Mouse (Mus musculus) heart, adult 18-20 months (tissue): Measurements from ENCODE around the gene Irf2bp1. TPM values are rescaled to one million over a fixed set of nuclear protein-coding genes. Genes with fewer than 3 reads are reported as not detected.

Experiments
- DNase-seq, 2 experiments: peaks; one replicate each; pipeline ENCODE4 v3.0.0; 2021 to 2022; ENCODE audit warnings: mixed read lengths in 1 of 2
- total RNA-seq, 2 experiments: library from RNA; stranded (reverse); gene quantifications; 2 replicates each; pipeline ENCODE4 v1.2.3; 2021

Gene Irf2bp1
- total RNA-seq, 2 experiments from 2014 or later, result 22.4 to 23.1 TPM

- no peak for DNase-seq
Observed at GRCm38 (mm10) chr7:19028067-19028466, 24.2 kb downstream of the Irf2bp1 start.

- peak; percentile 25 to 62 for DNase-seq
Observed at GRCm38 (mm10) chr7:19029084-19029653, 25.3 kb downstream of the Irf2bp1 start.

- no peak for DNase-seq
Observed at GRCm38 (mm10) chr7:19031641-19032040, 27.8 kb downstream of the Irf2bp1 start.

GRCm38 (mm10) chr7:19044616-19045015 is 40.8 kb downstream of the Irf2bp1 start:
- no peak for DNase-seq

- peak in 1 of 2 experiments; percentile 36 for DNase-seq
Observed at GRCm38 (mm10) chr7:19046286-19047069, 42.6 kb downstream of the Irf2bp1 start.

- no peak for DNase-seq
Observed at GRCm38 (mm10) chr7:19048006-19048527, 44.2 kb downstream of the Irf2bp1 start.

GRCm38 (mm10) chr7:19049252-19049651 is 45.4 kb downstream of the Irf2bp1 start:
- DNase-seq, result no peak

GRCm38 (mm10) chr7:19050172-19050571 is 46.3 kb downstream of the Irf2bp1 start:
- peak in 1 of 2 experiments; percentile 22 for DNase-seq

GRCm38 (mm10) chr7:19051161-19051560 is 47.3 kb downstream of the Irf2bp1 start:
- DNase-seq, result peak; percentile 38 to 43

- DNase-seq, result no peak
Observed at GRCm38 (mm10) chr7:19052345-19053135, 48.7 kb downstream of the Irf2bp1 start.

- DNase-seq, result no peak
Observed at GRCm38 (mm10) chr7:19053136-19053532, 49.3 kb downstream of the Irf2bp1 start.

GRCm38 (mm10) chr7:19054047-19054776 is 50.4 kb downstream of the Irf2bp1 start, which contains the start of gene Rsph6a:
Rsph6a (plus strand) TSS chr7:19054690.
- DNase-seq, result peak in 1 of 2 experiments; percentile 28

- no peak for DNase-seq
Observed at GRCm38 (mm10) chr7:19054777-19055076, 50.9 kb downstream of the Irf2bp1 start.

GRCm38 (mm10) chr7:19055108-19055507 is 51.3 kb downstream of the Irf2bp1 start:
- no peak for DNase-seq

Other genes starting within 250 kb of the Irf2bp1 start
- gene Psg19, start 205.5 kb upstream of the Irf2bp1 start, total RNA-seq, result not detected
- not detected for gene Psg17, start 182.4 kb upstream of the Irf2bp1 start, total RNA-seq
- 1 to 10 TPM; 6.1 to 7.2 TPM for gene Mill2, start 164.1 kb upstream of the Irf2bp1 start, total RNA-seq
- 1 to 10 TPM; 1.6 to 5.5 TPM for gene Pglyrp1, start 132.7 kb upstream of the Irf2bp1 start, total RNA-seq
- 10 to 100 TPM in 1 of 2 experiments, 1 to 10 TPM in 1; 8.8 to 10.2 TPM for gene Ccdc61, start 93.6 kb upstream of the Irf2bp1 start, total RNA-seq
- gene Nova2, start 78.2 kb upstream of the Irf2bp1 start, total RNA-seq, result 1 to 10 TPM; 4.4 to 4.9 TPM
- gene Nanos2, start 16.6 kb upstream of the Irf2bp1 start, total RNA-seq, result not detected
- gene Mypop, start 12.8 kb upstream of the Irf2bp1 start, total RNA-seq, result 1 to 10 TPM; 3.6 to 4.0 TPM
- gene Foxa3, start 19.5 kb downstream of the Irf2bp1 start, total RNA-seq, result not detected
- 10 to 100 TPM; 85.2 to 93.9 TPM for gene Sympk, start 20.3 kb downstream of the Irf2bp1 start, total RNA-seq
- gene Rsph6a, start 50.6 kb downstream of the Irf2bp1 start, total RNA-seq, result not detected
- gene Dmwd, start 72.2 kb downstream of the Irf2bp1 start, total RNA-seq, result 10 to 100 TPM; 44.6 to 46.6 TPM
- gene Dmpk, start 79.8 kb downstream of the Irf2bp1 start, total RNA-seq, result 100 to 1,000 TPM; 503 to 516 TPM
- 1 to 10 TPM; 5.6 to 6.8 TPM for gene Six5, start 90.5 kb downstream of the Irf2bp1 start, total RNA-seq
- not detected for gene Gm4969, start 114.3 kb downstream of the Irf2bp1 start, total RNA-seq
- gene Fbxo46, start 115.8 kb downstream of the Irf2bp1 start, total RNA-seq, result 1 to 10 TPM; 5.5 to 5.7 TPM
- 1 to 10 TPM; 4.0 to 4.2 TPM for gene Qpctl, start 145.2 kb downstream of the Irf2bp1 start, total RNA-seq
- gene Snrpd2, start 145.7 kb downstream of the Irf2bp1 start, total RNA-seq, result 10 to 100 TPM; 60.8 to 61.3 TPM
- under 1 TPM in 1 of 2 experiments, not detected in 1; 0.13 TPM for gene Gipr, start 162.1 kb downstream of the Irf2bp1 start, total RNA-seq
- gene Eml2, start 172.4 kb downstream of the Irf2bp1 start, total RNA-seq, result 10 to 100 TPM; 36.7 to 38.7 TPM
- gene Gpr4, start 208.5 kb downstream of the Irf2bp1 start, total RNA-seq, result 1 to 10 TPM; 5.5 to 7.1 TPM
- gene Opa3, start 224.3 kb downstream of the Irf2bp1 start, total RNA-seq, result 10 to 100 TPM; 65.1 to 70.8 TPM